Mouse (Mus musculus) frontal cortex, postnatal 36 days (tissue): ENCODE results near the gene Ugcg.

Experiments used
- DNase-seq, 2 experiments: peaks; one replicate each; pipeline ENCODE4 v3.0.0; 2022; ENCODE audit warnings: low spot score in 2 of 2

Gene Ugcg

DNA sequence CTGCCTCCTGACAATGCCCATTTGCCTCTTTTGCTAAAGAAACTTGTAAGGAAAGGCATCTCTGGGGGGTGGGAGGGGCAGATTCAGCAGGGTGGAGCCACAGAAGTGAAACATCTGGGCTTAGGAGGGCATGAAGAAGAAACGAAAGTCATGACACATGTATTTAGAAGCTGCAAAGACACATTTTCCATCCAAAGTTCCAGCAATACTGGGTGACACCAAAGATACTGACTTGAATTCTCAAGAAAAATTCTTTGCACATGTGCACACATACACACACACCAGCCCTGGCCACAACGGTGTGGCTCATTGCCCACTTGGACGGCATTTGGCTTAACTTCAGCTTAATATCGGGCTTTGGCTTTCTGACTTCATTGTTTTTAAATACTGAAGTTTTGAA lies 35.8 kb downstream of the Ugcg start:
- DNase-seq = no peak

GRCm38 (mm10) chr4:59227047-59227446 lies 38.0 kb downstream of the Ugcg start:
- DNase-seq = no peak

GRCm38 (mm10) chr4:59228951-59229350 lies 39.9 kb downstream of the Ugcg start:
- DNase-seq = no peak

DNA sequence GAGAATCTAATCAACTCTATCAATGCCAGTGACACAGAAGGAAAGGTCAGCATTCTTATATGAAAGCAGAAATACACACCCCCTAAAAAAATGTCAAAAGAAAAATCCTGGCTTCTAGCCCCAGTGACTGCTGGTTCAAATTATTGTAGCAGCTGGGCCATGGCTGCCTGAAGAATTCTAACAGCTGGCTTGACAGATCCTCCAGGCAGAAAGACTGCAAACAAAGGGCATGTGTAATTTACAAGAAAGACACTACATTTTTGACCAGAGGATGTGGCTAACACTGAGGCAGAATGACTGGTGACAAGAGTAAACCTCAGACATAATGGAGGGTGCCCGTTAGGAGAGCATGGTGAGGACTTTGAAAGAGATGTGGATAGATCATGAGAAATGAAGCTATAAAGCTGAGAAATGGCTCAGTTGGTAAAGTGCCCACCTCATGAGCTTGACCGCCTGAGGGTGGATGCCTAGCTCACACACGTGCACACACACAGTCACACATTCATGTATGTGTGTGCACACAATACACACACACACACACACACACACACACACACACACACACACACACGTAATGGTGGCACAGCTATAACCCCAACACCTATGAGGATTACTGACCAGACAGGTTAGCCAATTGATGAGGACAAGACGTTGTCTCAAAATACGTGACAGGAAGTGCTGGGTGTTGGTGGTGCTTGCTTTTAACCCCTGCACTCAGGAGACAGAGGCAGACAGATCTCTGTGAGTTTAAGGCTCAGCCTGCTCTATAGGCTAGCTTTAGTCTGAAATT lies 42.4 kb downstream of the Ugcg start:
- DNase-seq = no peak

DNA sequence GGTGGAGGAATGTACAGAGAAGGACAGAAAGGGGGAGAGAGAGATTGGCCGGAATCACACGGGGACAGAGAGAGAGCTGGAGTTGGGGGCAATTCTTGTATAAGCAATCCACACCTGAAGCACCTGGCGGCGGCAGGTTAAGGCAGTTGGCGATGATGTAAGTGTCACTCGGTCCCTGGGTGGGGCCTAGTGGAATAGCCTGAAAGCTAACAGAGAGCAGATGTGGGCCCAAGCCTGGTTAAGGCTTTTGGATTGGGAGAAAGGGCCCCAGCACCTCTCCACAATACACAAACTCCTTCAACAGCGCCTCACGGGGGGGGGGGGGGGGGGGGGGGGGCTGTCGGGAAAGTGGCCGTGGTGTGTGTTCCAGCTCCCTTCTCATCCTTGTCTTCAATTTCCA lies 45.0 kb downstream of the Ugcg start:
- DNase-seq = no peak

GRCm38 (mm10) chr4:59234451-59235216 lies 45.6 kb downstream of the Ugcg start:
- no peak for DNase-seq

DNA sequence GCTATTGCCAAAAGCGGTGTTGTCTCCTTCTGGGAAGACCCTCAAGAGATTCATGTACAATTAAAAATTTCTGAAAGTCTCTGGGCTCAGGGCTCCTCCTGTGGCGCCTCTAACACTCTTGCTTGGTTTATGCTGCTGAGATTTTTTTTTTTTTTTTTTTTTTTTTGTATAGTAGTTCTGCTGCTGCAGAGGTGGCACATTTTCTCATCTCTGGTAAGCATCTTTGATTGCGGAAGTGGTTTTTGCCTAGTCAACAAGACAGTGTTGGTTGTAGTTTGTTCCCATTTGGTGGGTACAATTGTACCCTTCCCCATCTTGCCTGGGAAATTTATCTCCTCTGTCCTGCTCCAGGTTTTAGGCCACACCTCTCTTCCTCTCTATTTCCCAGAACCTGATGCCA lies 47.3 kb downstream of the Ugcg start:
- no peak for DNase-seq

GRCm38 (mm10) chr4:59238641-59239311 lies 49.7 kb downstream of the Ugcg start:
- no peak for DNase-seq

DNA sequence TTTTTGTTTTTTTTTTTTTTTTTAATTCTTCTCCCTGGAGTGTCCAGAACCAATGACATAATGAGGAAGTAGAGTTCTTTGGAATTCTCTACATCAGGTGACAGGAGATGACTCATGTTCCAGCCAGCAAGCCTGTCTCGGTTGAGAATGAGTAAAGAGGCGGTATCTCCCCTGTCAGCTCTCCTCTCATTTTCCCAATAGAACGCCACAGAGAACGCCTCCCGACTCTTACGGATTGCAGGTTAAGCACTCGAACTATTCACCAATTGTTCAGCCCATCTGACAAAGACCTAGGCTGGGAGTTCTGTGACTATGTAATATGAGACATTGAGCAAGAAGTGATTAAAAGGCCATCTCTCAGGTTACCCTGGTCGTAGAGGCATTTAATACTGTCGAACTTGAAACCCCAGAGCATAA lies 50.3 kb downstream of the Ugcg start:
- no peak for DNase-seq

- DNase-seq = no peak
These were observed 51.1 kb downstream of the Ugcg start for GRCm38 (mm10) chr4:59240160-59240559.

GRCm38 (mm10) chr4:59241096-59241495 lies 52.0 kb downstream of the Ugcg start:
- DNase-seq = no peak

DNA sequence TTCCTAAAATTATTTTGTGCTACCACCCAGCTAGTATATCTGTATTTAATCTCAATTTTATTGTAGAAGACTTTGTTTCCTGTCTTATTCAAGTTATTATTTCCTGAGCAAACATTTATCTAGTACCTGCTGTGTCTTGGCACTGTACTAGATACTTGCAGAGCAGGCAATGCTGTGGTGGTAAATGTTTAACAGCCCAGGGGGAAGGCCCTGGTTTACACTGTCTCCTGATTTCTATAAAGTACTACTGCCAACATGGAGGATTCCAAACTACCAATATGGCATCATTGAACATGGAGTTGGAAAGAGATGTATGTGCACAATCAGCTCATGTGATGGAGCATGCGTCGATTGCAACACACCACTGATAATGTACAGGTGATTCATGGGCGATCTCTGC lies 53.2 kb downstream of the Ugcg start:
- DNase-seq = no peak

DNA sequence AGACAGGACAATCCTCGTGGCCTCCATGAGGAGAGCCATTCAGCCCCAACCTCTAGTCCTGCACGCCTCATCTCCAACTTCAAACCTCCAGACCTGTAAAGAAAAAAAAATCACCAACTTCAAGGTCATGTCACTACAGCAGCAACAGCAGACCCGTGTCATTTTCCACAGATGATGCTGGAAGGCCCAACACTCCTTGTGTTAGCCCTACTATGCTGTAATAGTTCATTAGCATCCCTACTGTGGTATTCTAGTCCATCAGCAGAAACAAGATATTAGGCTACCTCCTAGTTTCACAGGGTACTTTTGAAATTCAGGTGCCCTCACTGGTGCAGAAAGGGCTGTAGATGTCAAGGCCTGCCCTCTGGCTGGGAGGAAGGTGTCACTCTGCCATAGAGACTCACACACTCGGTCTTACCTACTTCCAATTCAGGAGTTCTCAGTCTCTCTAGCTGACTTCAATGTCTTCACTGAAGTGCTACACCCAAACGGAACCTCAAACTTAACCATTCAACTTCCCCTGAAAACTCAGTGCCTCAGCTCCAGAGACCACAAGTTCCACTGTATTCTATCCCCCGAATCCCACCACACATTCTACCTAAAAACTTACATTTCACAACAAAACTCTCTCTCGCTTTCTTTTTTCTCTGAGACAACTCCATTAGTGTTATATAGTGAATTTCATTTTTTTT lies 54.9 kb downstream of the Ugcg start:
- DNase-seq = no peak

DNA sequence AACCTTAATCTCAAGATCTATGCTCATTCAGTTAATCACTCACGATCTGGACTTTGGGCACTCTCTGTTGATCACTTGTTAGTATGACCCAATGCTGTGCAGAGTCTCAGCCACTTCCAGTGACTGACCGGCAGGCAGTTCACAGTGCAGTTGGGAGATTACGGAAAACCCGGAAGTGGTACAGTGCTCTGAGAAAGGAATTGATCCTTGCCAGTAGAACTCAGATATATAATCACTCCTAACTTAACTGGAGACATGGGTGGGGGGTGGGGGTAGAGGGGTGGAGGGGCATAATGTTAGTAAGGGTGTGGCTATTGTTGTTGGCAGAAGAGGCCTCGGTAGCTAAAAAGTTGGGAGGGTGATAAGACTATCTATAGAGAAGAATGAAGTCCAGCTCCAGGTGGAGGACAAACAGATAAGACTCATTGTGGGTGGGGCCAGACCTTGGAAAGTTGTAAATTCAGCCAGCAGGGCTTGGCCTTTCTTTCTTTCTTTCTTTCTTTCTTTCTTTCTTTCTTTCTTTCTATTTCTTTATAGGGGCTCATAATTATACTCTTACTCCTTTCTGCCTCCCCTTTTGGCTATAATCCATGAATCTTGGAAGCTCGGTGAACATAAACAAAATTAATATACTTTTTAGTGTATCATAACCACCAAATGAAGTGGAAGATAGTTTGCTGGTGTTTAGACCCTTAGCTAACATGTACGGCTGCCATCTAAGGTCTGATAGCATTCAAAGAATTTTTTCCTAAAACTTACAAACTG lies 55.9 kb downstream of the Ugcg start:
- DNase-seq = no peak

GRCm38 (mm10) chr4:59245776-59246175 lies 56.7 kb downstream of the Ugcg start:
- DNase-seq = no peak

GRCm38 (mm10) chr4:59247545-59247944 lies 58.5 kb downstream of the Ugcg start:
- no peak for DNase-seq

GRCm38 (mm10) chr4:59248035-59248434 lies 59.0 kb downstream of the Ugcg start:
- DNase-seq = no peak

- DNase-seq = peak in 1 of 2 experiments; percentile 12
These were observed 63.5 kb downstream of the Ugcg start for GRCm38 (mm10) chr4:59252386-59253054.

GRCm38 (mm10) chr4:59253055-59253434 lies 64.0 kb downstream of the Ugcg start:
- no peak for DNase-seq

DNA sequence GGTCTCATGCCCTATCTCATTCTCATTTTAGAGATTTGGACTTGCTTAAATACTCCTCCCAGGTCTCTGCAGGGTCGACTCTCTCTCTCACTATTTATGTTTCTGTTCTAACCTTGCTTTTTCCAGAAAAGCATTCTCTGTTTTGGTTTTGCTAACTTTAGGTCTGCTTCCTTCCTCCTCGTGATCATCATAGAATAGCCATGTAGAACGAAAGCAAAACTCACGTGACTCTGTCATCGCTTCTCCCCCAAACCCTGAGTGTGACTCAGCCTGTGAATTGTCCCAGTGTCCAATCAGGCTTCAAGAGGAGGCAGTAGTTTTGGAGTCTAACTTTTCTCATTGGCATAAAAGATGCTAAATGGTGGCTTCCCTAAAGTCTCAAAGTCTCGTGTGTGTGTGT lies 65.3 kb downstream of the Ugcg start:
- no peak for DNase-seq

- no peak for DNase-seq
These were observed 66.9 kb downstream of the Ugcg start for GRCm38 (mm10) chr4:59255988-59256387.
